8 mouse cellular contexts compared by ENCODE assay signal in the genomic region with DNA sequence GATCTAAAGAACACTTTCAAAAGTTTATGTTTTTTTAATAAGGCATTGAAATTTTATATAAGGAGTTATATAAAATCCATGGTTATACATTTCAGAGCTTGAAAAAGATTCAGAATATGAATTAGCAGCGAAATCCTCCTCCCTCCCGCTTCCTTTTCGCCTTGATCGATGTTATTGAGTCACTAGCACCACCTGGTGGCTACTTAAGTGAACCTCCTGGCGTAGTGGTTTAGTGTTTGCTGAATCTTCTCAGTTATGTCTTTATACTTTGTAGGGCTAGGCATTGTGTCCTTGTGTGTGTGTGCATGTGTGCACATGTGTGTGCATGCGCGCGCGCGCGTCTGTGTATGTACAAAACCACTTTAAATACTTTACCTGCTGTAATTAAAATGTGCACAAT. TPM values are rescaled to one million over a fixed set of nuclear protein-coding genes. Genes with fewer than 3 reads are reported as not detected.
DNase-seq lines count a peak whose midpoint lies in the region; ATAC-seq lines count a peak whose summit lies in the region.
"Had no signal": no experiment of that assay in that cellular context is flagged by ENCODE, and none has a peak within 500 bp of the region (broad histone marks: within the 10 kb centered on the region; RNA-seq: fewer than 3 reads in every experiment).

No protein-coding gene starts in this region.

- H3K4me1 ChIP-seq in embryonic facial prominence, embryonic 14.5 days (ENCODE audit: control insufficient read depth, insufficient read depth, low read length): no peaks in the 10 kb centered on the region
- H3K4me1 ChIP-seq: lung, embryonic 15.5 days had no signal

- WGBS in embryonic facial prominence, embryonic 14.5 days: 5% methylated on average over 11 of the region's 11 CpGs

- no peak for ATAC-seq in embryonic facial prominence, embryonic 14.5 days (ENCODE audit: low read depth)
- ATAC-seq in hematopoietic stem cell, adult 5-6 weeks (replicated peaks in 1 of 2; ENCODE audit: insufficient read depth in 1 of 2, low FRiP score in 2 of 2, low TSS enrichment in 1 of 2, low read depth in 1 of 2, poor library complexity in 2 of 2, severe bottlenecking in 2 of 2): peak; percentile 91 to 96

- H3K9me3 ChIP-seq in embryonic facial prominence, embryonic 14.5 days (ENCODE audit: control insufficient read depth, low read length): no peaks in the 10 kb centered on the region
- H3K9me3 ChIP-seq: lung, embryonic 15.5 days had no signal

- H3K27me3 ChIP-seq in embryonic facial prominence, embryonic 14.5 days (replicated peaks; ENCODE audit: control insufficient read depth, insufficient read depth, low read length): no peaks in the 10 kb centered on the region
- H3K27me3 ChIP-seq: lung, embryonic 15.5 days had no signal

- no peak overlapping the region for H3K27ac ChIP-seq in embryonic facial prominence, embryonic 14.5 days (replicated peaks; ENCODE audit: low read depth, low read length)
- H3K27ac ChIP-seq: lung, embryonic 15.5 days had no signal

- no peak overlapping the region for H3K9ac ChIP-seq in embryonic facial prominence, embryonic 14.5 days (ENCODE audit: low read depth, low read length)
- H3K9ac ChIP-seq: lung, embryonic 15.5 days had no signal

- H3K4me2 ChIP-seq in embryonic facial prominence, embryonic 14.5 days (ENCODE audit: low read depth, low read length): no peak overlapping the region
- H3K4me2 ChIP-seq: lung, embryonic 15.5 days had no signal

- H3K36me3 ChIP-seq in embryonic facial prominence, embryonic 14.5 days (ENCODE audit: control insufficient read depth, insufficient read depth, low read length): no peaks in the 10 kb centered on the region
- H3K36me3 ChIP-seq: lung, embryonic 15.5 days had no signal

- no peak overlapping the region for H3K4me3 ChIP-seq in embryonic facial prominence, embryonic 14.5 days (ENCODE audit: low read depth, low read length)
- H3K4me3 ChIP-seq: lung, embryonic 15.5 days had no signal

- DNase-seq in MEL-GATA-1-ER (ENCODE audit: extremely low read depth, low read depth): peak; percentile 28
- DNase-seq in adrenal gland, postnatal 36 days: peak; percentile 47 to 66
- peak; percentile 89 for DNase-seq in embryonic facial prominence, embryonic 14.5 days (ENCODE audit: low spot score)
- DNase-seq in layer of hippocampus, adult 11-12 months (ENCODE audit: low spot score): peak; percentile 78
- DNase-seq in lung, postnatal 14 days: peak; percentile 44
- DNase-seq in right cerebral cortex, adult 18-20 months: peak; percentile 83

RNA-seq across cellular contexts. Expression of gene Olfr878, which starts 14.9 kb away (rescaled TPM):
- not detected for total RNA-seq in adrenal gland, postnatal 36 days (2021)
- polyA plus RNA-seq in embryonic facial prominence, embryonic 14.5 days (2014; fragmentation: Nextera tagmentation; extraction: Ambion mirVana): 0.06 and 0.12 TPM in 2 replicates
- not detected in 2 replicates for total RNA-seq in hematopoietic stem cell, adult 5-6 weeks (2017)
- polyA plus RNA-seq: lung, embryonic 15.5 days had no signal

RNA-seq across cellular contexts. Expression of gene Olfr145, which starts 36.0 kb away (rescaled TPM):
- total RNA-seq in adrenal gland, postnatal 36 days (2021): not detected
- polyA plus RNA-seq in embryonic facial prominence, embryonic 14.5 days (2014; fragmentation: Nextera tagmentation; extraction: Ambion mirVana): 0.12 and 0.26 TPM in 2 replicates
- 0.06 TPM in 1 of 2 replicates, not detected in the other for total RNA-seq in hematopoietic stem cell, adult 5-6 weeks (2017)
- polyA plus RNA-seq: lung, embryonic 15.5 days had no signal

RNA-seq across cellular contexts. Expression of gene Olfr881, which starts 59.1 kb away (rescaled TPM):
- total RNA-seq in adrenal gland, postnatal 36 days (2021): not detected
- polyA plus RNA-seq in embryonic facial prominence, embryonic 14.5 days (2014; fragmentation: Nextera tagmentation; extraction: Ambion mirVana): not detected in 2 replicates
- total RNA-seq in hematopoietic stem cell, adult 5-6 weeks (2017): not detected in 2 replicates
- polyA plus RNA-seq: lung, embryonic 15.5 days had no signal

Comparison
In these comparisons a context has a peak if more than half of its experiments do, and no peak if none do; other contexts are left out.
1. DNase-seq: peak in every context shown above with its lines; median percentile 89 in embryonic facial prominence, embryonic 14.5 days; 83 in right cerebral cortex, adult 18-20 months; 78 in layer of hippocampus, adult 11-12 months; 56 in adrenal gland, postnatal 36 days; 44 in lung, postnatal 14 days; 28 in MEL-GATA-1-ER.